Mouse (Mus musculus) CH12.LX (cell line): ENCODE results near the gene Podn.

ENCODE experiments used
- BHLHE40 ChIP-seq: IDR thresholded peaks from 2 replicates; pipeline ENCODE4 v1.6.1; 2011; ENCODE audit warnings: mild to moderate bottlenecking, low read depth, low read length, improper control_type of control experiment
- CTCF ChIP-seq, 2 experiments: IDR thresholded peaks in 1 of 2; conservative IDR thresholded peaks in 1 of 2; 2 replicates each; pipeline ENCODE4 v1.5.1; 2011 to 2012; ENCODE audit warnings: low read depth in 2 of 2, low read length in 2 of 2, improper control_type of control experiment in 1 of 2, inconsistent platforms in 1 of 2, mild to moderate bottlenecking in 1 of 2, moderate library complexity in 1 of 2
- ETS1 ChIP-seq: conservative IDR thresholded peaks from 2 replicates; pipeline ENCODE4 v1.6.1; 2012; ENCODE audit warnings: low read depth, mild to moderate bottlenecking, inconsistent platforms, low read length, improper control_type of control experiment, moderate library complexity
- IRF4 ChIP-seq: IDR thresholded peaks from 2 replicates; pipeline ENCODE4 v1.6.1; 2014; ENCODE audit warnings: low read depth, mild to moderate bottlenecking, inconsistent platforms, low read length, improper control_type of control experiment
- MAFK ChIP-seq: IDR thresholded peaks from 2 replicates; pipeline ENCODE4 v1.6.1; 2011; ENCODE audit warnings: low read length, improper control_type of control experiment; ENCODE audit not compliant: insufficient replicate concordance
- ZNF384 ChIP-seq: IDR thresholded peaks from 2 replicates; pipeline ENCODE4 v1.6.1; 2012; ENCODE audit warnings: low read depth, low read length, improper control_type of control experiment, inconsistent platforms

DNA sequence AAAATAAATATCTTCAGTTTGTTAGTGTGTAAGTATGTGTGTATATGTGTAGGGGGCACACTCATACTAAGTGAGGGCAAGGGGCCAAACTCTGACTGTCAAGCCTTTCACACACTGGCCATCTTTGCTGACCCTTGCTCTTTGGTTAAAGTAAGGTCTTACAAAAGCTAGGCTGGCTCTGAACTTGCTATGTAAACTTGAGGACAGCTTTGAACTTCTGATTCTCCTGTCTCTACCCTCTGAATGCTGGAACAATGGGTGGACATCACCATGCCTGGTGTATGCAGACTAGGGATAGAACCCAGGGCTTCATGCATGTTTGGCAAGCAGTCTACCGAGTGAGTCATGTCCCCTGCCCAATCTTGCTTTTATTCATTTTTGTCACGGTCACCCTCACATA, 20.2 kb upstream of the Podn start:
- no peak for TF ChIP-seq BHLHE40
- no peak for TF ChIP-seq CTCF (conservative IDR thresholded peaks at IDR 0.05 in 1 of 2, IDR thresholded peaks at IDR 0.05 in 1 of 2; ENCODE audit: low read depth in 2 of 2, low read length in 2 of 2)
- TF ChIP-seq MAFK = no peak
- TF ChIP-seq IRF4 = no peak
- no peak for TF ChIP-seq ZNF384
- no peak for TF ChIP-seq ETS1
